Comparison of ENCODE assay signal across 25 mouse cellular contexts in genomic region chr10:78127931-78128330, GRCm38 (mm10). TPM values are rescaled to one million over a fixed set of nuclear protein-coding genes. Genes with fewer than 3 reads are reported as not detected.
DNase-seq lines count a peak whose midpoint lies in the region; ATAC-seq and TF ChIP-seq lines count a peak whose summit lies in the region.
"Had no signal": no experiment of that assay in that cellular context is flagged by ENCODE, and none has a peak within 500 bp of the region (broad histone marks: within the 10 kb centered on the region; RNA-seq: fewer than 3 reads in every experiment).

No protein-coding gene starts in this region.

- H3K9me3 ChIP-seq in stomach, postnatal 0 days (ENCODE audit: control insufficient read depth, low read length), result no peaks in the 10 kb centered on the region
- H3K9me3 ChIP-seq: embryonic facial prominence, embryonic 12.5 days; forebrain, embryonic 12.5 days; G1E; heart, embryonic 15.5 days; hindbrain, embryonic 10.5 days had no signal

- no peak overlapping the region for H3K9ac ChIP-seq in stomach, postnatal 0 days (ENCODE audit: low read length)
- H3K9ac ChIP-seq: embryonic facial prominence, embryonic 12.5 days; forebrain, embryonic 12.5 days; heart, embryonic 15.5 days; hindbrain, embryonic 14.5 days had no signal

- ATAC-seq in stomach, postnatal 0 days (ENCODE audit: low FRiP score, low TSS enrichment), result no peak
- ATAC-seq: CD4-positive, CD25-positive, alpha-beta regulatory T cell, adult 4 months; forebrain, embryonic 16.5 days had no signal

- no peak for TF ChIP-seq CTCF in gastrocnemius, adult 2 months (IDR thresholded peaks at IDR 0.05)
- TF ChIP-seq CTCF in stomach, postnatal 0 days (IDR thresholded peaks at IDR 0.05; ENCODE audit: low read depth), result no peak

- no peak overlapping the region for H3K4me3 ChIP-seq in gastrocnemius, adult 2 months
- H3K4me3 ChIP-seq in stomach, postnatal 0 days (ENCODE audit: low read depth, low read length), result no peak overlapping the region
- H3K4me3 ChIP-seq: embryonic facial prominence, embryonic 12.5 days; forebrain, embryonic 12.5 days; heart, embryonic 15.5 days; hindbrain, embryonic 10.5 days had no signal

- H3K27me3 ChIP-seq in stomach, postnatal 0 days (ENCODE audit: control insufficient read depth, insufficient read depth, low read length), result no peaks in the 10 kb centered on the region
- H3K27me3 ChIP-seq: embryonic facial prominence, embryonic 12.5 days had no signal

- DNase-seq in gastrocnemius, adult 2 months, result no peak
- no peak for DNase-seq in gastrocnemius, postnatal 36 days
- peak; percentile 81 for DNase-seq in kidney, adult 11 months
- DNase-seq in kidney, postnatal 10 days, result no peak
- DNase-seq in kidney, adult 9 months, result peak; percentile 89
- no peak for DNase-seq in kidney, postnatal 4 days
- DNase-seq in stomach, postnatal 0 days (ENCODE audit: low spot score), result no peak
- DNase-seq in embryo, embryonic 9.5 days (ENCODE audit: extremely low spot score), result no peak
- DNase-seq: adrenal gland, postnatal 10 days; B cell, adult 2 months; cerebellum, adult 11 months; cerebellum, adult 8-10 months; cerebellum, postnatal 14 days; embryo, embryonic 11 days; gastrocnemius, postnatal 14 days; heart, postnatal 14 days had no signal

- no peak for TF ChIP-seq EP300 in stomach, postnatal 0 days (optimal IDR thresholded peaks at IDR 0.05)

- peak overlapping the region; percentile 64 for H3K27ac ChIP-seq in gastrocnemius, adult 2 months
- H3K27ac ChIP-seq in stomach, postnatal 0 days (replicated peaks), result peak overlapping the region; percentile 45; the same call in 1 of the 2 replicates
- H3K27ac ChIP-seq: embryonic facial prominence, embryonic 12.5 days; forebrain, embryonic 12.5 days; heart, embryonic 15.5 days; hindbrain, embryonic 10.5 days; hindbrain, embryonic 14.5 days had no signal

- WGBS in stomach, postnatal 0 days, result 42% methylated on average over 1 of the region's 1 CpGs

- intact Hi-C loops in gastrocnemius, adult 2 months (cut with DNase I), result no loop called here
- intact Hi-C loops in gastrocnemius, postnatal 36 days (cut with DNase I), result no loop called here

- peaks cover 3% of the 10 kb centered on the region; the same call in 1 of the 2 replicates for H3K4me1 ChIP-seq in stomach, postnatal 0 days (replicated peaks; ENCODE audit: control insufficient read depth, insufficient read depth)
- H3K4me1 ChIP-seq: forebrain, embryonic 12.5 days; hindbrain, embryonic 10.5 days had no signal

- no peak overlapping the region for H3K4me2 ChIP-seq in stomach, postnatal 0 days (replicated peaks; ENCODE audit: low read depth)
- H3K4me2 ChIP-seq: embryonic facial prominence, embryonic 12.5 days; forebrain, embryonic 12.5 days; heart, embryonic 11.5 days; heart, embryonic 15.5 days; hindbrain, embryonic 14.5 days had no signal

- no peaks in the 10 kb centered on the region for H3K36me3 ChIP-seq in stomach, postnatal 0 days (ENCODE audit: control insufficient read depth, insufficient read depth, low read length)
- H3K36me3 ChIP-seq: embryonic facial prominence, embryonic 12.5 days; forebrain, embryonic 12.5 days; G1E; heart, embryonic 15.5 days; hindbrain, embryonic 10.5 days had no signal

RNA-seq across cellular contexts. Expression of gene D10Jhu81e, which starts 41.7 kb away (rescaled TPM):
- 100 to 1,000 TPM; 231 to 289 TPM for total RNA-seq in gastrocnemius, adult 2 months (2021)
- 100 to 1,000 TPM; 207 to 245 TPM for total RNA-seq in gastrocnemius, postnatal 36 days (2021)
- 28.4 and 33.9 TPM in 2 replicates for polyA plus RNA-seq in stomach, postnatal 0 days (2015; fragmentation: Nextera tagmentation; extraction: Ambion mirVana)

RNA-seq across cellular contexts. Expression of gene Pwp2, which starts 57.0 kb away (rescaled TPM):
- 10 to 100 TPM; 10.7 to 11.0 TPM for total RNA-seq in gastrocnemius, adult 2 months (2021)
- 1 to 10 TPM; 7.6 to 9.9 TPM for total RNA-seq in gastrocnemius, postnatal 36 days (2021)
- polyA plus RNA-seq in stomach, postnatal 0 days (2015; fragmentation: Nextera tagmentation; extraction: Ambion mirVana), result 6.2 and 7.1 TPM in 2 replicates

RNA-seq across cellular contexts. Expression of gene Icosl, which starts 58.8 kb away (rescaled TPM):
- total RNA-seq in gastrocnemius, adult 2 months (2021), result 1 to 10 TPM; 1.3 to 1.8 TPM
- 1 to 10 TPM; 1.2 to 1.6 TPM for total RNA-seq in gastrocnemius, postnatal 36 days (2021)
- polyA plus RNA-seq in stomach, postnatal 0 days (2015; fragmentation: Nextera tagmentation; extraction: Ambion mirVana), result 4.8 and 5.6 TPM in 2 replicates
- polyA plus RNA-seq: G1E had no signal

Comparison
In these comparisons a context has a peak if more than half of its experiments do, and no peak if none do; other contexts are left out.
1. DNase-seq: peak in kidney, adult 11 months (single experiment) and kidney, adult 9 months (single experiment); none in gastrocnemius, adult 2 months (single experiment), gastrocnemius, postnatal 36 days (0 of 2), kidney, postnatal 10 days (single experiment), kidney, postnatal 4 days (0 of 2), stomach, postnatal 0 days (single experiment) and embryo, embryonic 9.5 days (single experiment).